Mouse (Mus musculus): ENCODE measurements around the gene Enpp1.

Enpp1 gene

DNA sequence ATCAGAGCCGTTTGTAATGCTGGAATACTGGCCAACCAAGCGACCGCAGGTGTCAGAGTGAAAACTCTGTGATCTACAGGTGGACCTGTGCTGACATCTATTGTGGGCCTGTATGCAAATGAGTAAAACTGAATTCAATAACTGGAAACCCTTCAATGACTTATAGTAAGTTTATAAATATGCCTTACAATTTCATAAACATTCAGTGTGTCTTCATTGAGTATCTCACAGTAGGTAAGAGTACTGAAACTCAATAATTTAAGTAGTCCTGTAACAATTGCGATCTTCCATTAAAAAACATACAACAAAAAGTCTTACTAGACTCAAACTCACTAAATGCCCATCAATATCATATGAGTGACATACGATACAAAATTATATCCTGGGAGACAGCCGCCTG, 1.6 kb downstream of the Enpp1 start:
- DNase-seq: no peak

DNA sequence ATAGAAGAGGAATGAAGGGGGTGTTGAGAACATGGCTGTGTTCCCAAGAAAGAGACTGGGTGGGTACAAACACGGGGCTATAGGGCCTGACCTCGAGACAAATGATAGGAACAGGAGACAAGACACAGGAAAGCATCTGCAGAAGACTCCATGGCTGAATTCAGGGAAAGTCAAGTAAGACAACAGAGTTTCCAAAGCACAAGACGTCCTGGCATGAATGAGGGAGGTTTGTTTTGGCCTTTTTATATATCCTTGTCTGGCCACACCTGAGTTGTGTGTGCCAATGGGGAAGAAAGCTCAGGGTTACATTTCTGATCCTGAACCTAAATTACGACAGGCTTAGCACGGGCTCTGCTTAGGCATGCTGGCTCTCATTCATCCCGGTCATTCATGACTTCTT, 4.2 kb downstream of the Enpp1 start:
- DNase-seq: no peak

DNA sequence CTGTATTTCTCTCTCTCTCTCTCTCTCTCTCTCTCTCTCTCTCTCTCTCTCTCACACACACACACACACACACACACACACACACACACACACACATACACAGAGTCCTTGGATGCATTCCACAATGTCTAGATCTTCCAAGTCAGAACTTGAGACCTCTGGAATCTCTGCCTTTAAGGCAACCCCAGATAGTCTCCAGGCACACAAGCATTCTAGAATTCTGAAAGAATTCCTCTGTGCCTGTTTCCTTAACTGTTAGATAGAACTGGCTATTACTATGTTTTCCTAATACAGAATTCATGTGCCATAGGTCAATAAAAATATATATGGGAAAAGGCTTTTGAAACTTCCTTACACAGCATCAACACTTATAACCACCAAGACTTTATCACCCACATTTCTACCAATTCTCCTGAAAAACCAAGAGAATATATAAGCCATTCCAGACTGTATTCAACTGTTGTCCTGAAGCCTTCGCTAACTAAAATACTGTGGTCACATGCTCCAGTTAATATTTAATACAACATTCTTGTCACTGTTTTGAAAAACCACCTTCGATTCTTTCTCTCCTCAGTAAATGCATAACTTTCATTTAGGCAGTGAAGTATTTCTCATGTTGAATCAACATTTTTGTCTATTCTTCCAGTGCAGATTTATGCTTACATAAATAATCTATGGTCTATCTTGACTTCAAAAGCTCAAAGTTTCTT, 5.4 kb downstream of the Enpp1 start:
- DNase-seq: peak; percentile 66

DNA sequence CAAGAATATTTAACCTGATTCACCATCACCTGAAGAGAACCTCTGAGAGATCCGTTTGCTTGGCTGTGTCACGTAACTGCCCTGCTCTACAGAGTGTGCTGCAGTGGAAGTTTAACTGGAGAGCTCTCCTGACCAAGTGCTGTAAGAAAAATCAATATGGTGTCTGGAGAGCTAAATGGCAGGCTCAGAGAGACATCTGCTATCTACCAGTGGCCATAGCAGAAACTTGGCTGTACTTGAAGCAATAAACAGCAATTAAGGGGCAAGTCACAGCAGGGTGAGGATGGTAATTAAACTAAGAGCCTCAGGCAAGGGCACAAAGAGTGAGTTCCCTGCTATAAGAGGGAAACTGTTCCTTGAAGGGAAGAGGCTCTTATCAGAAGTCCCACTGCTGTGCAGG, 9.3 kb downstream of the Enpp1 start:
- DNase-seq: no peak

DNA sequence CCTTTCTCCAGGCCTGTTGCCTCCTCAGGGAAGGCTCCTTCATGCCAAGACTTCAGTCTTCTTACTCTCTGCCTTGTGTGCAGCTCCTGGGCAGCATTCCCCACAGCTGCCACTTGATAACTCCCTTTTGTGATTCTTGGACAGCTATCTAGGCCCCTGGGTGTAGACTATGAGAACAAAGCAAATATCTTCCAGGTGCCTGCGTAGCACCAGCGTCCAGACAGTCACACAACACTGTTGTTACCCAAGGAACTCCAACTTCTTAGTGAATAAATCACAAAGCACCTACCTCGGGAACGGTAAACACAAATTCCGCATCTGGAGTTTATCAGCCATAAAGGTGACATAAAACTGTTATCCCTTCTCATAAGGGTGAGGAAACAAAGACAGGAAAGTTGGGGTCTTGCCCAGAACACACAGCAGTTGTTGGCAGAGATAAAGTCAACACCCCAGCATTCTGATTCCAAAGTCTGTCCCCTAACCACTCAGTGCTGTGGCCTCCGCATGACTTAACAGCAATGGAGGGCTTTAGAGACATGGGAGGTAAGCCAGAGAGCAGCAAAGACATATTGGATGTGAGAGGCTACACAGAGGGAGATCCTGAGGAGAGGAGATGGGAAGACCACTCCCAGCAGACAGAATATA, 13.7 kb downstream of the Enpp1 start:
- DNase-seq: no peak

DNA sequence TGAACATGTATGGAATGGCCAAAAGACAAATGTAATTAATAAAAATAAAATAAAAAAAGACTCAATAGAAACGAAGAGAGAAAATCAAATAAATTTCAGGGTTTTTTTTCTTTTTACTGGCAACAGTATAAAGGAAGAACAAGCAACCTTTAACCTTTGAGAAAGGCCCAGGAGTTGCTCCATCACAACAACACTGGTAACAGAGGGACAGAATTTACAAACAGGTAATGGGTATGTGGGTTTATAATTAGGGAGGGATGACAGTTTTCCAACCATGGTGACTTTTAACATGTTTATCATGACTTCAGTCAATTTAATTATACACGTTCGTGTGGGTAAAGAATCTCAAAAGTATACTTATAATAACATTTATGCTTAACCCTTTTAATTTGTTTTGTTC, 15.2 kb downstream of the Enpp1 start:
- DNase-seq: no peak

DNA sequence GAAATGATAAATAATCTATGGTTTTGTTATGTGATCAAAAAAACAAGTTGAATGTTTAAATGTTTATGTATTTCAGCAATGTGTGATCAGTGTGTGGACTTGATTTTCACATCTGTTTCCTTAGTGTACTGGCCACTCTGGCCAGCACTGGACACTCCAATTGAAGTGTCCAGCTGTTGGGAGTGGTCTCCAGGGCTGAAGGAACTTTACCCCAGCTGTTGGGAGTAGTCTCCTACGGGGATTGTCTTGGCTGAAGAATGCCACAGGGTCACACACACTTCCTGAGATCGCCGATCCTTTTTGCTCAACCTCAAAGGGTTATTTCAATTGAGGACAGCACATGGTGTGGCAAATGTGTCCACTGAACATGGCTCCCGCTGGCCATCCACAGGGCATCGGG, 16.2 kb downstream of the Enpp1 start:
- no peak for DNase-seq

DNA sequence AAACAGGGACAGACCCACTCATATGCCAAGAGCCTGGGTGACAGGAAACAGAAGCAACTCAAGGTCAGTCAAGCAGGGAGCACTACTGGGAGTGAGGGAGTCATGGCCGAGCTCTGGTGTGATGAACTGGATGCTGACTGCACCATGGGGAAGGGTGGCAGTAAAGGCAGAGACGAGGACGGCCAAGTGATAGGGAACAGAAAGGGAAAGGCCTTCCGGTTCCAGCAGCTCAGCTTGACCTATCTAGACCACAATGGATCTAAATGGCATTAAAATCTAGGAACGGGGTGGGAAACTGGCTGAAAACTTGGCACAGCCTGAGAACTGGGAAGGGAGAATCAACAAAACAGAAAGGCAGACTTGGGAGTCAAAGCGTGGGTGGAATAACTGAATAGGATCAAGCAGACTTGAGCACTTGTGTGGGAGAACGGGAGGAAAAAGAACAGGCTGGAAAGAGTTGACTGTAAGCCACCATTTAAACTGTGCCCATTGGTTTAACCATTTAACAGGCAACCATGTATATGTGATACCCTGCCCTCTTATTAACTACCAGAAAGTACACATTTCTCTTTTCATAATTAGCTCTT, 29.3 kb downstream of the Enpp1 start:
- no peak for DNase-seq

DNA sequence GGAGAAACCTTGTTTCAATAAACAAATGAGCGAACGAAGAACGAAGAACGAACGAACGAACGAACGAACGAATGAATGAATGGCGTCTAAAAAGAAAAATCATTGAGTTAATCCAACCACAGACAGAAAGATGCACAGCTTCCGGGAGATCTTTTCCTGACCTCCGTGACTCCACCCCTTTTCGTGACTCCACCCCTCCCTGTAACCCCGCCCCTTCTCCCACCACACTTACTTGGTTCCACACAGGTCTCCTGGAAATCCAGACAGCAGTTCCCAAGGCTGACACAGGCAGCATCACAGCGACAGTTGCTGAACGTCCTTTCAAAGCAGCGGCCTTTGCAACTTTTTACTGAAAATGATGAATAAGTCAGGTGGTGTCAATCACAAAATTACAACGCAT, 34.3 kb downstream of the Enpp1 start:
- DNase-seq: no peak

DNA sequence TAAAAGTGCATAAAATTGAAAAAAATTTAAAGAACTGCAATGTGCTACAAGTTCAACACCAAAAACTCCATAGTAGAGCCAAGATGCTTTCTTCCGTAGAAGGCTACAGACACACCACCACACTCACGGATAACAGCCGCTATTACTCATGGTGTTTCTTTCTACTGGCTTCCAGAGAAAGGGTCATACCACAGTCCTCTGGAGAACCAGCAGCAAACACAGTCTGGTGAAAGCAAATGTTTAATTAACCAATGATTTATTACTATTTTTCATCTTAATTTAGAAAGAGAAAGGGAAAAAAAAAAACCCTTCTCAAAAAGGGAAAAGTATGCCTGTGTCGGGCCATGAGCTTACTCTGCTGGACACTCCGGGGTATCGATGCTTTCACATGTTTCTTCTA, 37.7 kb downstream of the Enpp1 start:
- DNase-seq: peak; percentile 26

DNA sequence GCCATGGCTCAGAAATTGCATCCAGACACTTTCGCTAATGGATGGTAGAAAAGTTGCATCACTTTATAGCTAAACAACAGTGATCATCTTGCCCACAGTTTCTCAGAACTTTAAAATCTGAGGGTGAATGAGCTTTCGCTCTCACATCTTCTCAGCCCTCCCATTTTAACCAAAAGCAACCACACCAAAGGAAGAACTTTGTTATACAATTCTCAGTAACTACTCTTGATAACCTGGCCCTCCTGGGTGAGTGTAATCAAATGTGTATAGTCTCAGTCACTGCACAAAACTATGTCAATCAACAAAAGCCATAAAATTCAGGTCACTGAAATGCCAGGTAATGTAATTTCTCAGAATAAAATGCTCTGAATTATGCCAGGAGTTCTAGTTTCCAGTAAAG, 39.0 kb downstream of the Enpp1 start:
- DNase-seq: no peak

DNA sequence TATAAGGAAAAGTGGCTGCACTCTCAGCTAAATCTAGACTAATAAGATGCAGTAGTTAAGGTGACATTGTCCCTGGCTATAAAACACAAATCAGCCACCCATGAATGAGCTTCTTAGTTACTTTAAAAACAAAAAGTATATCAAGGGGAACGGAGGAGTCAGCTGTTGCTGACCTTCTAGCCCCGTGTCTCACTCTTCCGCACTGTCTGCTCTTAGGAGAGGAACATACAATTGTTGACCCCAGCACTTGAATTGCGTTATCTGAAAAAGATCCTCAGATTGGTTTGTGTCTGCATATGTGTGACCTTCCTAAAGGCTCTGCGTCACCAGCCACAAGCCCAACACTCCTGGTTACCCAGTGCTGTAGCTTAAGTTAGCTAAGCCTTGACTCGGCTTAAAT, 41.4 kb downstream of the Enpp1 start:
- no peak for DNase-seq

DNA sequence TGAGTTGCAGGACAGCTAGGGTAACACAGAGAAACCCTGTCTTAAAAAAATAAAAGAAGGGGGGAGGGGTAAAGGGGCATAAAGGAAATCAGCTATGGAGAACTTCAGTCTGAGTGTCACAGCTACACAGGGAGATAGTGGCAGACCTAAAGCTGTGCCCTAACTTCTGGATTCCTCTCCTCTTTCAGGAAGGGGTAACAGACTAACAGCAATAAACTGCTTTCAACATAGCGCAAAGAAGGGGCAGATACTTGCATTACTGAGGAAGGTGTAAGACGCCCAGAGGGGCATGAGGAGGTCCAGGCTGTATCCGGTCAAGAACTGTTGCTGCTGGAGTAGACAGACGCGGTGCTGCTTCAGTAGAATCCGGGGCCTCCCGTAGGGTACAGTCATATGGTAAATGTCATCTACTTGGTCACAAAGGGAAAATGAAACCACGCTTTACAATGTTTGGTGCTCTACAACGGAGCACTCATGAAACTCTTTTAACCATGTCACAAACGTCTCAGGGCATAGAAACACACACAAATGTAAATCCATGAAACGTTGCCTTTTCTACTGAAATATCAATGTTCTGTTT, 60.9 kb downstream of the Enpp1 start:
- no peak for DNase-seq

DNA sequence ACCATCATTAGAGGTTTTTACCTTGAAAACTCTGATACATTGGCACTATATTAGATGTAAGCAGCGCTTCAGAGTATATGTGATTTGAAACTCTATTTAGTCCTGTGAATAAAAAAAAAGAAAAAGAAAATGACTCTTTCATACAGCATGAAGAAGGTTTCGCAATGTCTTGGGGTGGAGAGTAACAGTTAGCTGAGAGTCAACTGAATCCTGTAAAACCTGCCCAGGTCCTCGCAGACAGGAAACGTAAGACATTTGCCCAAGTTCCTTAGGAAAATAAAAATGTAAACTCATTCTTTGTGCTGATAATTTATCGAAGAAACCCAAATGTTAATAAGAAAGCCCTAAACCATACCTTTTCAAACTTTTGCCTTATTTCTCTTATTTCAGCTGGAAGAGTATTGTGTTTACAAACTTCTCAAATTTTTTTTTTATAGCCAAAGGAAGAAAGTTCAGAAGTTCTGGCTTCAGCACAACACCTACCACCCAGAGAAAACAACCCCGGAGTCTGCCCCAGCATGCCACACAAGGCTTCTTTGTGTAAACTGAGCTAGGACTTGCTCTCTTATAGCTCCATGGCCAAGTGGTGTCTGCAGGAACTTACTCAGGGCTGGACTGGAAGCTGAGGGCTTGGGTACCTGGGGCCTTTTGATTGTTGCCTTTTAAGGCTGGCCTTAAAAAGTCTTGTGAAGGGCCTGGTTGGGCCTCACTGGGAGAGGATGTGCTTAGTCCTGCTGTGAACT, 63.8 kb downstream of the Enpp1 start:
- no peak for DNase-seq

DNA sequence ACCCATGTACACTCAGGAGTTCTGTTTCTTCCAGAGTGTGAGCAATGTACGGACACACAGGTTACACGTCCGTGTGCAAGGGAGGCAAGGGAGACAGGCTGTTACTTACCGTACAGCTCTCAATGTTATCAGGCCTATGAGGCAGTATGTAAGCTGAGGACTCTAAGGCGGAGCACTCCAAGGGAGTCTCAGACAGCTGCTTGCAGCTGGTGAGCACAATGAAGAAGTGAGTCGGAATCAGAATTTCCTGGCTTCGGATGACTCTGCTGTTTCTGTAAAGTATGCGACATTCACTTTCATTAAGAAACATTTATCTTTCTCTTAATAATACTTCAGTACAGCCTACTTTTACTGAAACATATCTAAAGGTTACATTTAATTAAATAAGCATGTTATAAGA, 66.8 kb downstream of the Enpp1 start:
- no peak for DNase-seq

DNA sequence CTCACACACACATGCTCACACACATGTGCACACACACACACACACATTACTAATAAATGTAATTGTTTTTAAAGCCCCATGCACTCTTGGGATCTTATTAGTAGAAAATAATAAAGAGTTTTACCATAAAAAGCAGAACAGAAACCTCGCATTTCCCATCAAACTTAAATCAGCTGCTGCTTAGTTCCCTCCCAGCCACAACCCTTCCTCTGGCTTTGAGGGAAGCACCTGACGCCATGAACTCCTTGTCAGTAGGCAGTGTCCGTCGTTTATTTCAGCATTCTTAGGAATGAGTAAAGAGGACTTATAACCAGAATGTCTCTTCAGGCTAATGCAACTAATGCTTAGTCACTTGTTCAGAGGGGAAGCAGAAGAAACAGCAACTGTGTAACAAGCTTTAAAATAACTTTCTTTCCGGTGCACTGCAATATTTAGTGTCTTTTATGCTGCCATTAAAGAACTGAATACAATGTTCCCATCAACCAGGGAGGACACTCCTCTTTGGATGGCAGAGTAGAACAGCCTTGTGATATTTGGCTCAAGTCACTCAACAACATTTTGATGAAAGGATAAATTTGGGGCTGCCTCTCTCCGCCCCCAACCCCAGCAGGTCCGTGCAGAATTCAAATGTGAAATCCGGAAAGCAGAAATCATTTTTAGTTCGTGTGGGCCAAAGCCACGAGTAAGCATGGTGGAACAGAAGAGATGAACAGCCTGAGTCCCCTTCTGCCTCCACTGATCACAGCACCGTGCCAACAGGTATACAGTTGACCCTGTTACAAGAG, 69.0 kb downstream of the Enpp1 start:
- no peak for DNase-seq

DNA sequence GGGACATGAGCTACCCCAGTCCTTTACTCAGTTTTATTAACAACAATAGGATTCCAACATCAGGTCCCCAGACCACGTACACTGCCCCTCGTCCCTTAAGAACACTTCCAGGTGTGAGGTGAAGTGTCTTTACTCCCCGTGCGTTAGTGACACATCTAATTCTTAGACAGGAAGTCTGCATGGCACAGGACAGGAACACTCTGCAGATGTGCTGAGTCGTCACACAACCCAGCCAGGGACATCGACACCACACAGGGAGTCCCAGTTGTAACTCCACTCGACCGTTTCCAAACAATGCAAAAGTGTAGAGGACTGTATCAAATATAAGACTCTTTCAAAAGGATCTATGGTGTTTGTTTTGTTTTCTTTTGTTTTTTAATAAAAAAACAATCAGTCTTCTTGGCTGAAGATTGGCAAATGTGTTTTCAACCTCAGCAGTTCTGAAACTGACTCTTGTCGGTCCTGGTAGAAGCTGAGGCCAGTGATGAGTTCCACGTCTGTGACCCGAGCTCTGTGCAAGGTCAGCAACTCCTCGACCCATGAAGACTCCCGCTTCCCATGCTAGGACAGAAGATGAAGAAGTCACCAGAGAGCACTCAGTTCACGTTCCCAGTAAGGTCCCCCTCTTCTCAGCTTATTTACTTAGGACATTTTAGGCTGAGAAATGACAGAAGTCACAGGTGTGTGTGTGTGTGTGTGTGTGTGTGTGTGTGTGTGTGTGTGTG, 70.4 kb downstream of the Enpp1 start:
- no peak for DNase-seq

DNA sequence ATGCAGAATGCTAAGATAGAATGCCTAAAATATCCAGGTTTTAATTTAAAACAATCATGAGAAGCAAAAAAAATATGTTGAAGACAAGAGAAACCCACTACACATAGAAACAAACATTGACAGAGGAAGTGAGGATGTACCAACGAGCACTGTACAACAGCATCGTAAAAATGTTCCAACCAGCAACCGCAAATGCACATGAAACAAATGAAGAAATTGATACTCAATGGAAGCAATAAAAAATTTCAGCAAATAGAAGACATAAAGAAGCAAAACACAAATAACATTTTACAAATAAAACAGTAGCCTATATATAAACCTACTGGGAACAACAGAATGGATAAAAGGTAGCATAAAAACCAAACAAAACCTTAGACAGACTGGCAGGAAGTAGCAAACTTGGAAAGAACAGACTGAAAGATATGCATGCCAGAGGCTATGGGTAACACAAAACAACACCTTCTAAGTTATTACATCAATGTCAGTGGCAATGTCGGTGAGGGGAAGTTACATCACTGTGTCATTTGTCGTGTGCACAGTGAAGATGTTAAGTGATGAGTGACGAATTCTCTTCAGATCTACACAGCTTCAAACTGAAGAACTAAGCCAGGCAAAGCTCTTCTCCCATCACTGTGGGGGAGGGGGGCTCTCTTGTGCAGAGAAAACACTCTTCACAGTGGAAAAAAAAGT, 71.6 kb downstream of the Enpp1 start:
- no peak for DNase-seq

DNA sequence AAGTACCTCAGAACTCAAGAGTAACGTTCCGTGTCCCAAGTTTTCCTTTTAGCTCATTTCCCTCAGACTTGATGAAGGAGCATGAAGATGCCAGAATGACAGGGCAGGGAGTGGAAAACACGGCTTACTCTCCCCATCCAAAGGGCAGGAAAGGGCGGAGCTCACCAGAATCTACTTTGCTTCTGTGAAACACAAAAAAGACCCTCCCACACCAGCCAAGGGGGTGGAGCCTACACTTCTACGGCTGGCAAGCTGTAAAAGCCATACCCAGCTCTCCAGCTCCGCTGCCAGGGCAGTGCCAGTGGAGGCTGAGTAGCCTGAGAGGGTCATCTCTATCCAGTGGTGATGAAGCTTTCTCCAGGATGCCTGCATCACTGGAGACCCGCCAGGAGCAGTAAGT, 72.4 kb downstream of the Enpp1 start:
- DNase-seq: no peak

DNA sequence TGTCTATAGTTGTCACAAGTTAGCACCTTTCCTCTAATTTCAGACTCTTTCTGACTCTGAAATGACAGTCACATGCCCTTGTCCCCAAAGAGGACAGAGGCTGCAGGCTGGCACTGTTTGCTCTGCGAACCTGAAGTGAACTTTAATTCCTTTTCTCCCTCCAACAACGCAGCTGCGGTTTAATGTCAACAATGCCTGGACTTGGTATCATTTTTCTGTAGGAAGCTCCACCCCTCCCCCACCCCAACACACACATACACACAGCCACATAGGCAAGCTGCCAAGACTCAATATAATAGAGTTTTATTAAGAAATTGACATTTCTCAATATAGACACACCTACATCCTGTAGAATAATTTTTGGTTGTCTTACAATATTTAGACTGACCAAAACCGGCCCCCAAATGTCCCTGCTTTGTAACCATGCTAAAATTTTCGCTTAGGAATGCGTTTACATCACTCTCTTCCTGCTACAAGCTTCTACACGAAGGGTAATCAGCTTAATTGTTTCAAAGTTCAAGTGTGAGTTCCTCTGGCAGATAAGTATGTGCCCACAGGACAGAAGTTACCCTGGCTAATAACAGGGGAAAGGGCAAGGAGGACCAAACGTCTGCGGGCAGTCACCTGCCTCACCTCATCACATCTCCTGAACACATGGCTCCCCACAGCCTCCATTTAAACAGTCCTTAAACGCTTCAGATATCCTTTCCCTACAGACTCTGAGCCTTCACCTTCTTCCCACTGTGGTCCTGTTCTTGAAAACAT, 73.5 kb downstream of the Enpp1 start:
- no peak for DNase-seq

DNA sequence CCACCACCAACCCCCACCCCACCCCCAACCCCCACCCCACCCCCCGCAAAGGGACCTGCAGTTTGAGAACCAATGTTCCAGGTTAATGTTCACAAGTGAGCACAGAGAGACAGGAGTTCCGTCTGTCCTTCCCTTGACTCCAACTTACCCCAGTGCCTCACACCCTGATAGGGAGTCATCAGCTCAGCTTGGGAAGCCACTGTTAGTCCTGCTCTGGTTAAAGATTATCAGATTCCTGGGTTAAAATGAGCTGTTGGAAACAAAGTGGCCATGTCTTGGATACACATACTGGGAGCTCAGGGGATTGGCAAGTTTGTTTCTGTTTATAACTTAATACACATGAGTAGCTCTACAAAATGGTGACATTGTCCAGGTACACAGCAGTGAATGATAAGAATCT, 75.0 kb downstream of the Enpp1 start:
- DNase-seq: peak; percentile 52
